Mouse (Mus musculus) right cerebral cortex, postnatal 25 days (tissue): ENCODE data around the gene Ccdc89.

Source experiments
- DNase-seq: peaks from one replicate; pipeline ENCODE4 v3.0.0; 2022

Gene Ccdc89

GRCm38 (mm10) chr7:90475793-90476312 lies 49.5 kb downstream of the Ccdc89 start, which contains the start of gene Tmem126b:
Gene Tmem126b (minus strand): TSS chr7:90476001.
- peak; percentile 99 for DNase-seq

GRCm38 (mm10) chr7:90476313-90477245 lies 50.2 kb downstream of the Ccdc89 start, which contains the start of gene Dlg2:
Gene Dlg2 (plus strand): TSS chr7:90476672.
- no peak for DNase-seq
